19 mouse cellular contexts compared by ENCODE assay signal in the genomic region with DNA sequence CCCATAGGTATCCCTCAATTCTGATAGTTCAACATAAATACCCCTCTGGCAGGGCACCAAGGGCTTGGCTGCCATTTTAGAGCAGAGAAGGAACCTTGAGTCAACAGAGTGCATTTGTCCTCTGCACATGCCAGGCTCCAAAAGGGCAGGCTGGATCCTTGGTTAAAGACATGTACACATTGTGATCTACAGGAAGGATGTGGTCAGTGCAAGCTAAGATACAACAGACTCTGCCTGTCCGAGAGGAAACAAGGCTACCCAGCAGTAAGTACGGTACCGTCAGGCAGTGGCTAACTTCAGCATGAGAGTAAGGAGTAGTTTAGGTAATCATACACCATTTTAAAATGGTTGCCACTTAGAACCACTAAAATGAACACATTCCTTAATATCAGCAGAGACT.
DNase-seq lines count a peak whose midpoint lies in the region; ATAC-seq lines count a peak whose summit lies in the region.
"Had no signal": no experiment of that assay in that cellular context is flagged by ENCODE, and none has a peak within 500 bp of the region (broad histone marks: within the 10 kb centered on the region; RNA-seq: fewer than 3 reads in every experiment).

No protein-coding gene starts in this region.

- 58% methylated on average over 3 of the region's 3 CpGs for WGBS in heart, embryonic 10.5 days
- WGBS in heart, embryonic 11.5 days (ENCODE audit: insufficient replicate concordance): 68% methylated on average over 3 of the region's 3 CpGs

- H3K36me3 ChIP-seq in heart, embryonic 10.5 days: no peaks in the 10 kb centered on the region
- no peaks in the 10 kb centered on the region for H3K36me3 ChIP-seq in heart, embryonic 11.5 days (ENCODE audit: control insufficient read depth, insufficient read depth, low read length)
- H3K36me3 ChIP-seq: embryonic facial prominence, embryonic 13.5 days; forebrain, embryonic 12.5 days; heart, embryonic 15.5 days had no signal

- intact Hi-C loops in left cerebral cortex, postnatal 36 days (cut with DNase I): no loop called here

- peak; percentile 13 for DNase-seq in heart, embryonic 10.5 days (ENCODE audit: low spot score)
- DNase-seq in natural killer cell, adult 2 months (ENCODE audit: low spot score in 2 of 2): peak; percentile 8 to 36
- no peak for DNase-seq in layer of hippocampus, adult 8-10 months (ENCODE audit: low spot score in 2 of 2)
- DNase-seq in thymus, postnatal 25 days: no peak
- DNase-seq in left cerebral cortex, postnatal 36 days (ENCODE audit: low spot score in 2 of 2): no peak
- DNase-seq: adrenal gland, adult 2 months; adrenal gland, postnatal 25 days; cerebellum, adult 2 months; gastrocnemius, postnatal 14 days; heart, postnatal 14 days had no signal

- no peak overlapping the region for H3K4me3 ChIP-seq in heart, embryonic 10.5 days
- H3K4me3 ChIP-seq in heart, embryonic 11.5 days (ENCODE audit: low read depth, low read length): no peak overlapping the region
- H3K4me3 ChIP-seq: embryonic facial prominence, embryonic 13.5 days; forebrain, embryonic 12.5 days; heart, embryonic 15.5 days had no signal

- no peak overlapping the region for H3K9ac ChIP-seq in heart, embryonic 11.5 days (ENCODE audit: low read depth, low read length)
- H3K9ac ChIP-seq: embryonic facial prominence, embryonic 13.5 days; forebrain, embryonic 12.5 days; heart, embryonic 15.5 days had no signal

- H3K4me1 ChIP-seq in heart, embryonic 10.5 days: 0 out of 2 replicates have a peak, but pooled peaks cover 2% of the 10 kb centered on the region
- no peaks in the 10 kb centered on the region for H3K4me1 ChIP-seq in heart, embryonic 11.5 days (ENCODE audit: control insufficient read depth, insufficient read depth, low read length)
- H3K4me1 ChIP-seq: embryonic facial prominence, embryonic 13.5 days; forebrain, embryonic 12.5 days; heart, embryonic 15.5 days had no signal

- H3K27ac ChIP-seq in heart, embryonic 10.5 days: no peak overlapping the region
- H3K27ac ChIP-seq in heart, embryonic 11.5 days (ENCODE audit: low read depth, low read length): no peak overlapping the region
- H3K27ac ChIP-seq: embryonic facial prominence, embryonic 13.5 days; forebrain, embryonic 12.5 days; heart, embryonic 15.5 days had no signal

- H3K9me3 ChIP-seq in heart, embryonic 10.5 days: no peaks in the 10 kb centered on the region
- no peaks in the 10 kb centered on the region for H3K9me3 ChIP-seq in heart, embryonic 11.5 days (replicated peaks; ENCODE audit: control insufficient read depth, low read length)
- H3K9me3 ChIP-seq: embryonic facial prominence, embryonic 13.5 days; forebrain, embryonic 12.5 days; heart, embryonic 15.5 days had no signal

- H3K27me3 ChIP-seq in heart, embryonic 10.5 days (ENCODE audit: insufficient read depth, poor library complexity, severe bottlenecking): no peaks in the 10 kb centered on the region
- no peaks in the 10 kb centered on the region for H3K27me3 ChIP-seq in heart, embryonic 11.5 days (ENCODE audit: control insufficient read depth, insufficient read depth, low read length)
- H3K27me3 ChIP-seq: CH12.LX; embryonic facial prominence, embryonic 13.5 days; heart, embryonic 15.5 days had no signal

- no peak overlapping the region for H3K4me2 ChIP-seq in heart, embryonic 11.5 days
- H3K4me2 ChIP-seq: embryonic facial prominence, embryonic 13.5 days; forebrain, embryonic 12.5 days; heart, embryonic 15.5 days had no signal

- no peak for ATAC-seq in heart, embryonic 11.5 days (replicated peaks; ENCODE audit: insufficient number of reproducible peaks, low FRiP score, low TSS enrichment)
- peak; percentile 80 to 88 for ATAC-seq in hematopoietic stem cell, adult 5-6 weeks (replicated peaks in 1 of 2; ENCODE audit: insufficient read depth in 1 of 2, low FRiP score in 2 of 2, low TSS enrichment in 1 of 2, low read depth in 1 of 2, poor library complexity in 2 of 2, severe bottlenecking in 2 of 2)
- ATAC-seq: forebrain, embryonic 16.5 days; hindbrain, embryonic 16.5 days; inflammation-experienced regulatory T-cells, adult 6 months had no signal

Comparison
In these comparisons a context has a peak if more than half of its experiments do, and no peak if none do; other contexts are left out.
1. DNase-seq: peak in heart, embryonic 10.5 days (single experiment) and natural killer cell, adult 2 months (2 of 2); none in layer of hippocampus, adult 8-10 months (0 of 2), thymus, postnatal 25 days (single experiment) and left cerebral cortex, postnatal 36 days (0 of 2).